ENCODE assay signal across 10 mouse cellular contexts in genomic region chr7:36934792-36935555, GRCm38 (mm10).
DNase-seq lines count a peak whose midpoint lies in the region; ATAC-seq and TF ChIP-seq lines count a peak whose summit lies in the region.
"Had no signal": no experiment of that assay in that cellular context is flagged by ENCODE, and none has a peak within 500 bp of the region (broad histone marks: within the 10 kb centered on the region; RNA-seq: fewer than 3 reads in every experiment).

No protein-coding gene starts in this region.

- peak; percentile 38; the same call in 1 of the 2 replicates for ATAC-seq in neural tube, embryonic 14.5 days (ENCODE audit: low read depth)

- no peaks in the 10 kb centered on the region for H3K36me3 ChIP-seq in neural tube, embryonic 14.5 days (ENCODE audit: control insufficient read depth, insufficient read depth, low read length)

- no peak for DNase-seq in gastrocnemius, adult 2 months
- no peak for DNase-seq in gastrocnemius, postnatal 36 days
- peak; percentile 80 for DNase-seq in brain, adult 2 months (ENCODE audit: low read depth, low spot score)
- peak; percentile 26 to 54 for DNase-seq in layer of hippocampus, adult 2 months (ENCODE audit: low spot score in 2 of 2)
- no peak for DNase-seq in cerebellum, adult 11-12 months
- no peak for DNase-seq in testis, postnatal 10 days (ENCODE audit: low spot score)
- DNase-seq in thymus, postnatal 14 days = no peak
- DNase-seq: cerebellum, adult 11 months; midbrain, embryonic 14.5 days had no signal

- H3K4me1 ChIP-seq in neural tube, embryonic 14.5 days (ENCODE audit: control insufficient read depth, insufficient read depth, low read length) = peaks cover 9% of the 10 kb centered on the region; the same call in 1 of the 2 replicates

- no peaks in the 10 kb centered on the region for H3K9me3 ChIP-seq in neural tube, embryonic 14.5 days (ENCODE audit: control insufficient read depth, low read length)

- WGBS in neural tube, embryonic 14.5 days = 61% methylated on average over 21 of the region's 21 CpGs

- TF ChIP-seq CTCF in gastrocnemius, adult 2 months (IDR thresholded peaks at IDR 0.05) = no peak
- no peak for TF ChIP-seq CTCF in layer of hippocampus, adult 2 months (conservative IDR thresholded peaks at IDR 0.05)

- intact Hi-C loops in gastrocnemius, adult 2 months (cut with DNase I) = no loop called here
- intact Hi-C loops in gastrocnemius, postnatal 36 days (cut with DNase I) = no loop called here

- no peak overlapping the region for H3K4me2 ChIP-seq in neural tube, embryonic 14.5 days (ENCODE audit: low read depth, low read length)

- no peak overlapping the region for H3K27ac ChIP-seq in gastrocnemius, adult 2 months
- no peak overlapping the region for H3K27ac ChIP-seq in layer of hippocampus, adult 2 months
- H3K27ac ChIP-seq in neural tube, embryonic 14.5 days (ENCODE audit: low read depth, low read length) = no peak overlapping the region

- H3K27me3 ChIP-seq in neural tube, embryonic 14.5 days (ENCODE audit: control insufficient read depth, insufficient read depth, low read length) = no peaks in the 10 kb centered on the region

- no peak overlapping the region for H3K9ac ChIP-seq in neural tube, embryonic 14.5 days (replicated peaks; ENCODE audit: low read depth, low read length)

- peak overlapping the region; percentile 48 for H3K4me3 ChIP-seq in gastrocnemius, adult 2 months
- H3K4me3 ChIP-seq in layer of hippocampus, adult 2 months = no peak overlapping the region
- H3K4me3 ChIP-seq in neural tube, embryonic 14.5 days (ENCODE audit: low read depth, low read length) = no peak overlapping the region

Comparison
In these comparisons a context has a peak if more than half of its experiments do, and no peak if none do; other contexts are left out.
1. DNase-seq: peak in brain, adult 2 months (single experiment) and layer of hippocampus, adult 2 months (2 of 2); none in gastrocnemius, adult 2 months (single experiment), gastrocnemius, postnatal 36 days (0 of 2), cerebellum, adult 11-12 months (single experiment), testis, postnatal 10 days (single experiment) and thymus, postnatal 14 days (single experiment).